Mouse (Mus musculus): Measurements from ENCODE around the gene Galnt7. TPM values are rescaled to one million over a fixed set of nuclear protein-coding genes. Genes with fewer than 3 reads are reported as not detected.

The Galnt7 gene
- total and polyA plus RNA-seq, 3 experiments = 2.7 to 31.2 (median 19.0) TPM

GRCm38 (mm10) chr8:57650216-57650615 is 2.6 kb downstream of the Galnt7 start:
- Histone ChIP-seq H3K9me3 (replicated peaks) (no peaks in the 10 kb centered on the region), H3K27me3 (ENCODE audit: insufficient read depth, low read length) (no peaks in the 10 kb centered on the region), H3K36me3 (replicated peaks) (peaks cover 12% of the 10 kb centered on the region), H3K4me3 (ENCODE audit: low read depth, low read length) (no peak overlapping the region), H3K4me1 (ENCODE audit: insufficient read depth, low read depth, low read length) (peaks cover 66% of the 10 kb centered on the region)
- DNase-seq (ENCODE audit: low spot score) = no peak
- ATAC-seq (ENCODE audit: extremely low read depth, insufficient number of reproducible peaks, low FRiP score, poor library complexity, severe bottlenecking) = no peak
- no peak for TF ChIP-seq TAL1 (conservative IDR thresholded peaks at IDR 0.05; ENCODE audit: low read depth, low read length)
- TF ChIP-seq GATA1 (IDR thresholded peaks at IDR 0.05; ENCODE audit: borderline replicate concordance, low read length) = no peak
- TF ChIP-seq CTCF (IDR thresholded peaks at IDR 0.05; ENCODE audit: low read depth, low read length) = no peak
- TF ChIP-seq GATA2 (IDR thresholded peaks at IDR 0.05; ENCODE audit: borderline replicate concordance, low read depth, low read length) = no peak
- TF ChIP-seq POLR2AphosphoS5 (IDR thresholded peaks at IDR 0.05; ENCODE audit: insufficient replicate concordance, low read depth, low read length) = no peak

- Histone ChIP-seq H3K4me1 (ENCODE audit: insufficient read depth, low read depth, low read length) (peaks cover 67% of the 10 kb centered on the region), H3K36me3 (replicated peaks) (peaks cover 25% of the 10 kb centered on the region), H3K9me3 (replicated peaks) (no peaks in the 10 kb centered on the region), H3K4me3 (ENCODE audit: low read depth, low read length) (no peak overlapping the region), H3K27me3 (ENCODE audit: insufficient read depth, low read length) (no peaks in the 10 kb centered on the region)
- DNase-seq (ENCODE audit: low spot score) (no peak), ATAC-seq (ENCODE audit: extremely low read depth, insufficient number of reproducible peaks, low FRiP score, poor library complexity, severe bottlenecking) (no peak)
- TF ChIP-seq CTCF (IDR thresholded peaks at IDR 0.05; ENCODE audit: low read depth, low read length) (no peak), POLR2AphosphoS5 (IDR thresholded peaks at IDR 0.05; ENCODE audit: insufficient replicate concordance, low read depth, low read length) (no peak), TAL1 (conservative IDR thresholded peaks at IDR 0.05; ENCODE audit: low read depth, low read length) (no peak), GATA2 (IDR thresholded peaks at IDR 0.05; ENCODE audit: borderline replicate concordance, low read depth, low read length) (no peak), GATA1 (IDR thresholded peaks at IDR 0.05; ENCODE audit: borderline replicate concordance, low read length) (no peak)
These were observed 5.3 kb downstream of the Galnt7 start for GRCm38 (mm10) chr8:57647566-57647965.

GRCm38 (mm10) chr8:57644281-57644680 is 8.6 kb downstream of the Galnt7 start:
- Histone ChIP-seq H3K27me3 (ENCODE audit: insufficient read depth, low read length) (no peaks in the 10 kb centered on the region), H3K4me3 (ENCODE audit: low read depth, low read length) (no peak overlapping the region; the same call in 1 of the 2 replicates), H3K36me3 (replicated peaks) (peaks cover 32% of the 10 kb centered on the region), H3K9me3 (replicated peaks) (no peaks in the 10 kb centered on the region), H3K4me1 (ENCODE audit: insufficient read depth, low read depth, low read length) (peaks cover 65% of the 10 kb centered on the region)
- peak; percentile 29 for DNase-seq (ENCODE audit: low spot score)
- ATAC-seq (ENCODE audit: extremely low read depth, insufficient number of reproducible peaks, low FRiP score, poor library complexity, severe bottlenecking) = peak; percentile 82
- TF ChIP-seq GATA1 (IDR thresholded peaks at IDR 0.05; ENCODE audit: borderline replicate concordance, low read length) = no peak
- TF ChIP-seq TAL1 (conservative IDR thresholded peaks at IDR 0.05; ENCODE audit: low read depth, low read length) = peak; percentile 89

- no peaks in the 10 kb centered on the region for H3K9me3 ChIP-seq (replicated peaks)
- no peak overlapping the region for H3K4me3 ChIP-seq (ENCODE audit: low read depth, low read length)
- peaks cover 32% of the 10 kb centered on the region for H3K36me3 ChIP-seq (replicated peaks)
- H3K27me3 ChIP-seq (ENCODE audit: insufficient read depth, low read length) = no peaks in the 10 kb centered on the region
- ATAC-seq (ENCODE audit: extremely low read depth, insufficient number of reproducible peaks, low FRiP score, poor library complexity, severe bottlenecking) (no peak), DNase-seq (ENCODE audit: low spot score) (no peak)
- TF ChIP-seq TAL1 (conservative IDR thresholded peaks at IDR 0.05; ENCODE audit: low read depth, low read length) (no peak), GATA1 (IDR thresholded peaks at IDR 0.05; ENCODE audit: borderline replicate concordance, low read length) (no peak), CTCF (IDR thresholded peaks at IDR 0.05; ENCODE audit: low read depth, low read length) (no peak), GATA2 (IDR thresholded peaks at IDR 0.05; ENCODE audit: borderline replicate concordance, low read depth, low read length) (no peak)
- peaks cover 65% of the 10 kb centered on the region for H3K4me1 ChIP-seq (ENCODE audit: insufficient read depth, low read depth, low read length)
These were observed 10.1 kb downstream of the Galnt7 start for GRCm38 (mm10) chr8:57642722-57643121.

GRCm38 (mm10) chr8:57638925-57639324 is 13.9 kb downstream of the Galnt7 start:
- no peak for TF ChIP-seq TAL1 (conservative IDR thresholded peaks at IDR 0.05; ENCODE audit: low read depth, low read length)
- Histone ChIP-seq H3K27me3 (ENCODE audit: insufficient read depth, low read length) (no peaks in the 10 kb centered on the region), H3K9me3 (replicated peaks) (no peaks in the 10 kb centered on the region), H3K4me1 (ENCODE audit: insufficient read depth, low read depth, low read length) (peaks cover 49% of the 10 kb centered on the region), H3K4me3 (ENCODE audit: low read depth, low read length) (no peak overlapping the region), H3K36me3 (replicated peaks) (peaks cover 16% of the 10 kb centered on the region)
- DNase-seq (ENCODE audit: low spot score) = no peak
- ATAC-seq (ENCODE audit: extremely low read depth, insufficient number of reproducible peaks, low FRiP score, poor library complexity, severe bottlenecking) = no peak

GRCm38 (mm10) chr8:57637599-57638280 is 15.1 kb downstream of the Galnt7 start:
- DNase-seq (ENCODE audit: low spot score) (no peak), ATAC-seq (ENCODE audit: extremely low read depth, insufficient number of reproducible peaks, low FRiP score, poor library complexity, severe bottlenecking) (peak; percentile 31; the same call in 1 of the 2 replicates)
- H3K4me3 ChIP-seq (ENCODE audit: low read depth, low read length) = no peak overlapping the region
- TF ChIP-seq POLR2AphosphoS5 (IDR thresholded peaks at IDR 0.05; ENCODE audit: insufficient replicate concordance, low read depth, low read length) (no peak), GATA1 (IDR thresholded peaks at IDR 0.05; ENCODE audit: borderline replicate concordance, low read length) (no peak), GATA2 (IDR thresholded peaks at IDR 0.05; ENCODE audit: borderline replicate concordance, low read depth, low read length) (no peak), CTCF (IDR thresholded peaks at IDR 0.05; ENCODE audit: low read depth, low read length) (no peak), TAL1 (conservative IDR thresholded peaks at IDR 0.05; ENCODE audit: low read depth, low read length) (no peak)
- H3K27me3 ChIP-seq (ENCODE audit: insufficient read depth, low read length) = no peaks in the 10 kb centered on the region
- peaks cover 43% of the 10 kb centered on the region for H3K4me1 ChIP-seq (ENCODE audit: insufficient read depth, low read depth, low read length)
- H3K9me3 ChIP-seq (replicated peaks) = no peaks in the 10 kb centered on the region
- H3K36me3 ChIP-seq (replicated peaks) = peaks cover 11% of the 10 kb centered on the region

GRCm38 (mm10) chr8:57636698-57637097 is 16.1 kb downstream of the Galnt7 start:
- ATAC-seq (ENCODE audit: extremely low read depth, insufficient number of reproducible peaks, low FRiP score, poor library complexity, severe bottlenecking) = no peak
- H3K36me3 ChIP-seq (replicated peaks) = peaks cover 10% of the 10 kb centered on the region
- no peaks in the 10 kb centered on the region for H3K27me3 ChIP-seq (ENCODE audit: insufficient read depth, low read length)
- no peaks in the 10 kb centered on the region for H3K9me3 ChIP-seq (replicated peaks)
- DNase-seq (ENCODE audit: low spot score) = no peak
- TF ChIP-seq GATA1 (IDR thresholded peaks at IDR 0.05; ENCODE audit: borderline replicate concordance, low read length) (no peak), TAL1 (conservative IDR thresholded peaks at IDR 0.05; ENCODE audit: low read depth, low read length) (no peak), CTCF (IDR thresholded peaks at IDR 0.05; ENCODE audit: low read depth, low read length) (no peak), GATA2 (IDR thresholded peaks at IDR 0.05; ENCODE audit: borderline replicate concordance, low read depth, low read length) (no peak), POLR2AphosphoS5 (IDR thresholded peaks at IDR 0.05; ENCODE audit: insufficient replicate concordance, low read depth, low read length) (no peak)
- H3K4me1 ChIP-seq (ENCODE audit: insufficient read depth, low read depth, low read length) = peaks cover 37% of the 10 kb centered on the region
- no peak overlapping the region for H3K4me3 ChIP-seq (ENCODE audit: low read depth, low read length)

All from G1E (cell line).